Mouse (Mus musculus) layer of hippocampus, adult 6 months (tissue): Measurements from ENCODE around the gene 5031410I06Rik. TPM values are rescaled to one million over a fixed set of nuclear protein-coding genes. Genes with fewer than 3 reads are reported as not detected.

Experiments used
- long read RNA-seq, 2 experiments: library from polyadenylated mRNA; unstranded; transcript quantifications; one replicate each; pipeline ENCODE4 v2.0.0; 2019 to 2020
- polyA plus RNA-seq: library from polyadenylated mRNA; unstranded; fragments of <200 nt; fragmentation: Nextera tagmentation; gene quantifications from 2 replicates; pipeline ENCODE4 v1.2.3, GENCODE M21; 2021

5031410I06Rik gene
- not detected in 2 replicates for polyA plus RNA-seq
- long read RNA-seq, experiment 1 = 0 reads
- long read RNA-seq, experiment 2 = 0 reads

DNA sequence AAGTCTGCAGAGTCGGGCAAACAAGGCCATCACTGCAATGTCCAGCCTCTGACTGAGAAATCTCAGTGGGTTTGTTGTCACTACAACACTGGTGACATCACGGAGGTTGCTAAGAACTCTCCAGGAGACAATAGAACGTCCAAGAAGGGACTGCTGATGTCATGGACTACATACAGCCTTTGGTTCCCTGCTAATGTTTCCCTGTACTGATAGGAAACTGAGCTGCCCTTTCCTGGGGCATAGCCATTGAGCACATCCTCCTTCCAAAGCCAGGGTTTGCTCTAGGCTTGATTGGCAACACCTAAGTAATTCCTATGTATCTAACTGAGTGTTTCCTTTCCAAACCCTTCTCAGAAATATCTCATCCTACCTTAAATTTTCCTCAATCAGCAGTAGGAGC lies at the start of gene 5031410I06Rik:
TSS of gene 5031410I06Rik (minus strand) at position 101 of the 400 bp plus-strand sequence.

DNA sequence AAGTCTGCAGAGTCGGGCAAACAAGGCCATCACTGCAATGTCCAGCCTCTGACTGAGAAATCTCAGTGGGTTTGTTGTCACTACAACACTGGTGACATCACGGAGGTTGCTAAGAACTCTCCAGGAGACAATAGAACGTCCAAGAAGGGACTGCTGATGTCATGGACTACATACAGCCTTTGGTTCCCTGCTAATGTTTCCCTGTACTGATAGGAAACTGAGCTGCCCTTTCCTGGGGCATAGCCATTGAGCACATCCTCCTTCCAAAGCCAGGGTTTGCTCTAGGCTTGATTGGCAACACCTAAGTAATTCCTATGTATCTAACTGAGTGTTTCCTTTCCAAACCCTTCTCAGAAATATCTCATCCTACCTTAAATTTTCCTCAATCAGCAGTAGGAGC lies 16.2 kb upstream of the 5031410I06Rik start, which contains the start of gene Gm10220:
TSS of gene Gm10220 (minus strand) at position 101 of the 400 bp plus-strand sequence.

GRCm38 (mm10) chr5:26089191-26089590 lies 16.0 kb downstream of the 5031410I06Rik start, which contains the start of gene Gm10471:
Gm10471 (minus strand) TSS chr5:26089291.

GRCm38 (mm10) chr5:26058481-26058880 lies 46.7 kb downstream of the 5031410I06Rik start, which contains the start of gene Gm7347:
Gm7347 (minus strand) TSS chr5:26058581.

Other genes starting within 250 kb of the 5031410I06Rik start
- not detected in 2 replicates for gene Gm21663, start 163.0 kb downstream of the 5031410I06Rik start, polyA plus RNA-seq
- 0.06 and 0.14 TPM in 2 replicates for gene Gm21671, start 150.9 kb downstream of the 5031410I06Rik start, polyA plus RNA-seq
- 0.10 TPM in 1 of 2 replicates, not detected in the other for gene Gm21680, start 132.7 kb downstream of the 5031410I06Rik start, polyA plus RNA-seq
- gene Gm21698, start 116.7 kb downstream of the 5031410I06Rik start, polyA plus RNA-seq = 0.08 and 0.09 TPM in 2 replicates
- 0.09 TPM in 2 replicates for gene Gm1979, start 100.6 kb downstream of the 5031410I06Rik start, polyA plus RNA-seq
- not detected in 2 replicates for gene Gm5862, start 82.4 kb downstream of the 5031410I06Rik start, polyA plus RNA-seq
- gene Speer4a, start 65.8 kb downstream of the 5031410I06Rik start, polyA plus RNA-seq = 0.08 TPM in 1 of 2 replicates, not detected in the other
- not detected in 2 replicates for gene Gm7347, start 46.8 kb downstream of the 5031410I06Rik start, polyA plus RNA-seq
- gene Gm10471, start 16.1 kb downstream of the 5031410I06Rik start, polyA plus RNA-seq = 0.05 TPM in 1 of 2 replicates, not detected in the other
- not detected in 2 replicates for gene Gm10220, start 16.1 kb upstream of the 5031410I06Rik start, polyA plus RNA-seq
- 0.10 TPM in 1 of 2 replicates, not detected in the other for gene Gm7361, start 152.3 kb upstream of the 5031410I06Rik start, polyA plus RNA-seq